Mouse (Mus musculus): ENCODE results near the gene Ltbp1. TPM values are rescaled to one million over a fixed set of nuclear protein-coding genes. Genes with fewer than 3 reads are reported as not detected.

The Ltbp1 gene
- total RNA-seq, 2 experiments from 2014 or later: 24.6 to 29.1 TPM

DNA sequence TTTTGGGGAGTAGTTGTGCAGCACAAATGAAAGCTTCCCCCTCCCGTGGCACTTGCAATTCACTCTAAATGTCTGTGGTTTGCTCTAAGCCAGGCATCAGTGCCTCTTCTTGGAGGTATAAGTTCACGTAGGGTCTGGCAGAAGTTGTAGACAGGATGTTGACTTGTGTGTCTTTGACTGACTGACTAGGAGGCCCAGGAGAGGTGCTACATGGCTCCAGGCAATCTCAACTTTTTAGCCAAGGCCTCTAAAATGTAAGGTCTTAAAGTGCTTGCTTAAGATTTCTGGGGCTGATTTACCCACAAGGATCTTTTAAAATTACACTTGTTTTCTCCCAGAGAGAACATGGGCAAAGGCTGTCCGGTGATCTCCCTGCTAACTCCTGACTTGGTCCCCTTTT is 169.1 kb downstream of the Ltbp1 start:
- no peak for DNase-seq

DNA sequence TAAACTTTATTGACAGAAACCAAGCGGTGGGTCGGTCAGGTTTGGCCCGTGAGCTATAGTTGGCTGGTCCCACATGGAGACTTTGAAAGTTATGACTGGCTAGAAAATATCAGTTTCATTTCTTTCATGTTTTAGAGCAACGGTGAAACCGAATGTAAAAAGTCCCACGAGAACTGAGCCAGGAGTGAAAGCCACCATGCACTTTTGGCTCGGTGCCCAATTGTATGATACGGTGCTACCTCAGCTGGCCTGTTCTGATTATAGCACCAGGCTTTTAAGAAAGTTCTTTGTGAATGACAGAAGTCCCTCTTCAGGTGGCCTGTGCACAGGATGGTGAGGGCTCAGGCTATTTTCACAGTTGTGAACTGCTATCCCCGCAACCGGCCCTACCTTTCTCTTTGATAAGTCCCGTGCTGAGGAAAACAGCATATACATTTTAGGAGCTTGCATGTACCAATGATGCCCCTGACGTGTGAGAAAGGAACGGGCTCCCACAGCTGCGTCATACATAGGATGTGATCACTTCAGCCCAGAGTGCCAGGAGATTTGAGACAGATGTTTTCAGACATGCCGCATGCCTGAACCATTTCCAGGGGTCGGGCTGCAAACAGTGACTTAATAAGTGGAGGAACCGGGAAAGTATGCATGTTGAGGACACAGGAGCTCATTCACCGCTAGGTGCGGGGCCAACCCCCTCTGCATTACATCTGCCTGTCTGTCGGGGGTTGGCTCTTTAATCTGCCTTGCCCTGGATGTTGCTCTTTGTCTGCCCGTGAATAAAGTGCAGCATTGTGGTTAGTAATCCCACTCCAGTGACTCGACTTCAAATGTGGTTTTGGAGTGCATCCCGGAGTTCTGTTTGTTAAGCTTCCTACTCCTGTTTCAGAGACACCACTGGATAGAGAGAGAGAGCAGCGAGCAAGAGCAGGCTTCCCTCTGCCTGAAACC is 172.8 kb downstream of the Ltbp1 start:
- peak; percentile 29 for DNase-seq

DNA sequence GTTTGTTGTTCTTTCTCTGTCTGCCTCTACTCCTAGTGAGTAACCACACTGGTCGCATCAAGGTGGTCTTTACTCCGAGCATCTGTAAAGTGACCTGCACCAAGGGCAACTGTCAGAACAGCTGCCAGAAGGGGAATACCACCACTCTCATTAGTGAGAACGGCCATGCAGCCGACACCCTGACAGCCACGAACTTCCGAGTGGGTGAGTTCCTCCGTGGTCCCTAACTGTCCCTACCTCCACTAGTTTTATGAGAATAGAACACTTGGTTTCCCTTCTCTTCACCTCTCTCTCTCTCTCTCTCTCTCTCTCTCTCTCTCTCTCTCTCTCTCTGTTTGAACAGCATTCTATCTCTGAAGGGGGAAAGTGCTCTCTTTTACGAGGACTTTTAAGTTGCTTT is 173.6 kb downstream of the Ltbp1 start:
- DNase-seq: no peak

GRCm38 (mm10) chr17:75180301-75180700 is 174.9 kb downstream of the Ltbp1 start:
- no peak for DNase-seq

- no peak for DNase-seq
Measured at GRCm38 (mm10) chr17:75180956-75181588, 175.7 kb downstream of the Ltbp1 start.

- no peak for DNase-seq
Measured at GRCm38 (mm10) chr17:75182319-75183001, 177.1 kb downstream of the Ltbp1 start.

DNA sequence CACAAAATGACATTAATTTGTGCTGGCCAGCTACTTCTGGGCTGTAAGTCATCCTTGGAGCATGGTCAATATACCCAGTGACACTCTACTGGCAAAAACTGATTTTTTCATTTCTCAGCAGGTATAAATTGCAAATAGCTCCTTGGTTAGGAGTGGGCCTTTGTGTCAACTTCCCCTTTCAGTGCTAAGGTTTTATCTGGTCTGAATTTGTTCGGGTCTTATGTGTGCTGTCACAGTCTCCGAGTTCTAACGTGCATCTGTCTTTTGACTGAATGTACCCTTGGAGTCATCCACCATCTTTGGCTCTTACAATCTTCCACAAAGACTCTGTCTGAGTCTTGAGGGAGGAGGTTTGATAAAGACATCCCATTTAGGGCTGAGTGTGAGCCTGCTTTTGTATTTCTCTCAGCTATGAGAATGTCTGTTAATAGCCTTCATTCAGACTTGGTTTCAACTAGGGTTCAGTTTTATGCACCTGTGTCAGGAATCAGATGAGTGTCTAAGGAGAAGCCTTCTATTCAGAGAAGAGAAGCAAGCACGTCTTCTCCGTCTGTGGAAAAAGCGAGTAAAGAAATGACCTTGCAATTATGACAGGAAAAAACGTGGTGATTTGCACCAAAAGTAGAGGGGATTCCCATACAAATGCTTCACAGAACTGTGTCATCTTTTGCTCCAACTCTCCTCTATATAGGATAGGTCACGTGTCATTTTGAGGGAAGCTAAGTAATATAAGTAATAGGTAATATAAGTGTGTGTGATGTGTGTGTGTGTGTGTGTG is 181.6 kb downstream of the Ltbp1 start:
- DNase-seq: no peak

GRCm38 (mm10) chr17:75196952-75197351 is 191.6 kb downstream of the Ltbp1 start:
- no peak for DNase-seq

DNA sequence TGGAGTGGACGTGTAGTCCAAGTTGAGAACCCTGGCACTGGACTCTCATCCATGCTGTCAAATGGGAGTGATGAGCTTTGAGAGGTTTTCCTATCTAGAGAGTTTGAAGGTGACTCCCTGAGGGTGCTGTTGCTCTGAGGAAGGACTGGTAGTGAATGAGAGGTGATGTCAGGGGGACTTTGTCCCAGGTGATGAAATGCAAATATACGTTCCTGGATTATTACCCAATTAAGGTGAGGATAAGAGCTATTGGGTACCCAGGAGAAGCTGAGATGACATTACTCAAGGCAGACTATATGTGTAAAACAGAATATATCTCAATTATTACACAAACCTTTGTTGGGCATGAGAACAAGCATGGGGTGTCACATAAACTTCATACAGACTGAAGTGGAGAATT is 193.4 kb downstream of the Ltbp1 start:
- DNase-seq: no peak

DNA sequence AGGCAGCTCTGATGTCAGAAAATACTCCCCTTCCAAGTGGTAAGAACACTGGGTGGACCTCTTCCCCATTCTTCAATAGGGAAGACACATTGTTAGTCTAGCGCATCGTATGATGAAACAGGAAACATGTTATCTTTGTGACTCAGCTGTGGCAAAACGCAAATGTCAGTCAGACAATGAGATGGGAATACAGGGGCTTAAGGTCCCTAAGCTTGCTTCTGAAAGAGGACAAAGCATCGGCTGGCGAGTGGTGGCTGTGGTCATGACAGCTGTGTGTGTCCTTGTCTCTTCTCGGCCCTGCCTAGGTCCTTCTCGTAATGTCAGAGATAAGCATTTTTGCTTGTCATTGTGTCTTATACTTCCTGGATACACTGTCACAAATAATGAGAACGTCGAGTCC is 194.3 kb downstream of the Ltbp1 start:
- no peak for DNase-seq

DNA sequence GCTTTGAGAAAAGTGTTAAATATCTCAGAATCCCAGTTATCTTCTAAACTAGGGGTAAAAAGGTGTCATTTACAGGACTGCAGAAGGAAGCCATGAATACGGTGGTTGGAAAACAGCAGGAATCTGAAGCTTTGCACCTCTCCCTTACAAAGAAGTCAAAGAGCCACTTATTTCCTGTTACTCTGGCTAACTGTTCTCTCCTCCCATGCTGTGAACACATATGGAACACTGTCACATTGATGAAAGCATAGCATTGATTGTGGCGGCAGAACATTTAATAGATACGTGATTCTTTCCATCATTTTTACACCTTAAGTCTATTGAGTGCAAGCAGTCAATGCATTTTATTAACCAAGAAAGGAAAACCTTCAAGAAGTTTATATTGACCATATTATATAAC is 196.9 kb downstream of the Ltbp1 start:
- DNase-seq: no peak

DNA sequence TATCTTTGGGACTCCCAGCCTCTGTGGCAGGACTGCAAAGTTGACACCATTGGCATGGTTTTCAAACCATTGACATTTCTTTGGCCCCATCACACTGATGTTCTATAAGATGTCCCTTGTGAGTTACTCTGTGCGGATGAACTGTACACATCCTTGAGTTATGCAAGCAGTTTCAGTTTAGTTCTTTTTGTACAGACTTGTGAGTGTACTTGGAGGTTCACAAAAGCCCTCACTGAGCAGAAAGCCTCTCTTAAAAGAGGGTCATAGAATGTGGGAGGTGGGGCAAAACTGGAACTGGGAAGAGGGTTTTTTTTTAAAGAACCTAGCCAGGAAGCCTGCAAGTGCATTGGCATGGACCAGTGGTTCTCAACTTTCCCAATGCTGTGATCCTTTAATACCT is 198.7 kb downstream of the Ltbp1 start:
- DNase-seq: no peak

DNA sequence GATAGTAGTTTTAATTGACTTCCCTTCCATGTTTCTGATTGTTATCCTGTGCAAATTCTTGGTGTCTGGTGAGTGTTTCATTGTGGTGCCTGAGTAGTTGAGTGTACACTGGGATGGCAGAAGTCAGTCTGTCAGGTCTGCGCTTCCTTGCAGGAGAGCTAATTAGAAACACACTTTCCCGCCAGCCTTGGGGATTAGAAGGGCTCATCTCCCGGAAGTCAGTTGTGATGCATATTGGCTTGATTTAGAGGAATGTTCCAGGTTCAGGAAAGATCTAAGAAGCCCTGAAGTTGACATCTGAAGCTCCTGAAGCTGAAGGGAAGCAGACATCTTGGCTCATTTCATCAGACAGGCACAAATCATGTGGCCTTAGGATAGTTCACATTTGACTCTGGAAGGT is 200.9 kb downstream of the Ltbp1 start:
- DNase-seq: no peak

DNA sequence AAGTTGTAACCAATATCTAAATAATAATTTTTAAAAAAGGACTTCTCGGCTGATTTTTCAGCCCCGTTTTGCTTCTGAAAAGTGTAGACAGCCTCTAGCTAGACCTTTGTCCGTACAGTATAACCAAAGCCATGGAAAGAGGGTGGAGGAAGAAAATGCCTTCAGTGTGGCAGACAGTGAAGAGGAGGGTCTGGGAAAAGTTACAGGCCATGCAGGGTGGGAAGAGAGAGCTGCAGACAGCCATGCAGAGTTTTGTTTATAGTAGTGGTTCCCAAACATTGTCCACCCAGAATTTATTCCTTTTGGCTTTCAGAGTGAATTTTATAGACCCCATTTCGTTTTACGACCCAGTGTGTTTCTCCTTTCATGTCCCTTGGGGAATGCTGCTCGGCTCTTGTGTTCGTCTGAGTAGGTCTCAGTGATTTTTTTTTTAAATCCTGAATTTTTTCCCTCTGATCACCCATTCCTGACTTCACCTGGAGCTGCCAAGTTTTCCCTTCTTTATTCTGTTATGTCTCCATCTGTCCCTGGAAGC is 202.9 kb downstream of the Ltbp1 start:
- DNase-seq: no peak

GRCm38 (mm10) chr17:75210526-75210925 is 205.2 kb downstream of the Ltbp1 start:
- DNase-seq: no peak

- DNase-seq: no peak
Measured at GRCm38 (mm10) chr17:75216362-75216761, 211.0 kb downstream of the Ltbp1 start.

DNA sequence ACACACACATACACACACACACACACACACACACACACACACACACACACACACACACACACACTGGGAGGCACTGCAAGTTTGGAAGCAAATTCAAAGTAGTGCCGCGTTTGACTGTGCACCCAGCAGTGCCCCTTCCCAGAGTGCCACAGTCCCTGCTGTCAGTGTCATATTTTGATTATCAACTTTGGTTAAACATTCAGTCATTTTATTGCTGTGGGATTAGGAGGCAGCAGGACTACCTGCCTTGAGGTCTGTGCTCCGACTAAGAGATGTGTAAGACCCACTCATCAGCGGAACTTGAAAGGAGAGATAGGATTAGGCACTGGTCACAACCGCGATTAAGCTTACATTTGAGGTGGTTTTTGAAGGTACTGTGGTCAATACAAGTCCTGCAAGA is 213.3 kb downstream of the Ltbp1 start:
- DNase-seq: no peak

DNA sequence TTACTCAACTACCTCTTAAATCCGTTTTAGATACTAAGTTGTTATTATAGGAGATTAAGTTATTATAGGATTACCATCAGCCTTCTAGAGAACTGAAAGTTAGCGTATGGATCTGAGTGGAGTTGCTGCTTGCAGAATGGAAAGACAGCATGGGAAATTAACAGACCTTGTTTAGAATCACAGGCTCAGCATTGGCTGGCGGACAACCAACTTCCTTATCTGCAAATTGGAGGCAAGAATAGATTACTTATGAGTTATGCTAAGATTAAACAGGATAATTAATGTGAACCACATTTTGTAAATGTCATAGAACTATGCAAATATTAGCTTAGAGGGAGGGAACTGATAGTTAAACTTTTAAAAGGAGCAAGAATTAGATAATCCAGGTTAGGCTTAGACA is 223.0 kb downstream of the Ltbp1 start:
- no peak for DNase-seq

- no peak for DNase-seq
Measured at GRCm38 (mm10) chr17:75233206-75233605, 227.8 kb downstream of the Ltbp1 start.

GRCm38 (mm10) chr17:75233923-75234322 is 228.6 kb downstream of the Ltbp1 start:
- DNase-seq: no peak

- DNase-seq: no peak
Measured at GRCm38 (mm10) chr17:75235781-75236180, 230.4 kb downstream of the Ltbp1 start.

GRCm38 (mm10) chr17:75236543-75236942 is 231.2 kb downstream of the Ltbp1 start:
- DNase-seq: no peak

All from gastrocnemius, postnatal 10 days (tissue).